Mouse (Mus musculus) large intestine, adult 2 months (tissue): ENCODE results near the gene Cpne6. TPM values are rescaled to one million over a fixed set of nuclear protein-coding genes. Genes with fewer than 3 reads are reported as not detected.
A peak's percentile ranks its signal among the peaks of the same experiment; 100 is the strongest.

Source experiments
- DNase-seq: peaks from one replicate; pipeline ENCODE4 v3.0.0-alpha.2; 2012; ENCODE audit warnings: low read depth, low spot score
- WGBS: fragments of 180-500 bp; shearing (Covaris S2); methylation state at CpG from one replicate; pipeline ENCODE4 v1.1.7; 2018; 5-methylcytosine and 5-hydroxymethylcytosine counted together
- polyA plus RNA-seq: library from polyadenylated mRNA; depleted of rRNA; stranded (reverse); fragments of >200 nt; gene quantifications from 2 replicates; pipeline ENCODE4 v1.2.3, GENCODE M21; 2012

Gene Cpne6
- polyA plus RNA-seq, 1 experiment: 0.15 TPM

DNA sequence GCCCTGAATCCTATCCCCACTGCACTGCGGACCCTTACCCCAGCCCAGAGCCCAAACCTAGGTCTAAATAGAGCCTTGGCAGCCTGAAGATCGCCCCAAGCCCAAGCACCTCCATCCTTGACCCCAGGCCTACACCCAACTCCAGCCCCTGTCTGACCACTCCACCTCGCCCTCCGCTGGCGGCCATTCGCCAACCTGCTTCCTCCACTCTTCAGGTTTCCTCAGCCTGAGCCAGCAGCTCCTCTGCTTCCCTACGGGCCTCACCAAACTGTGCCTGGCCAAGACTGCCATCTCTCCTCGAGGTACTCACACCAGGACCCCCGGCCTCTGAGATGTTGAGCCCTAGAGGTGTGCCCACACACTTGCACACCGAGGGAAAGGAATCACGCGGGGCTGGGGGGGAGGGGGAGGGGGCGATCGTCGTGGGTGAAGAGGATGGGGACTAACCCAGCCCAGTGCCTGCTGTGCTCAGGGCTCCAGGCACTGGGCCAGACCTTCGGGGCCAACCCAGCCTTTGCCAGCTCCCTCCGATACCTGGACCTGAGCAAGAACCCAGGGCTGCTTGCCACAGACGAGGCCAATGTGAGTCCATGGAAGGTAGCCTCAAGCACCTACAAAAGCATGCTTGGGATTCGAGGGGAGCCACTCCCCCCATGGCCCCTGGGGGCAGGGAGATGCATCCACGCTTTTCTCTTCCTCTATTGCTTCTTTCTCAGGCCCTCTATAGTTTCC lies 14.6 kb upstream of the Cpne6 start:
- WGBS: 66% methylated on average over 20 of the region's 20 CpGs
- no peak for DNase-seq

DNA sequence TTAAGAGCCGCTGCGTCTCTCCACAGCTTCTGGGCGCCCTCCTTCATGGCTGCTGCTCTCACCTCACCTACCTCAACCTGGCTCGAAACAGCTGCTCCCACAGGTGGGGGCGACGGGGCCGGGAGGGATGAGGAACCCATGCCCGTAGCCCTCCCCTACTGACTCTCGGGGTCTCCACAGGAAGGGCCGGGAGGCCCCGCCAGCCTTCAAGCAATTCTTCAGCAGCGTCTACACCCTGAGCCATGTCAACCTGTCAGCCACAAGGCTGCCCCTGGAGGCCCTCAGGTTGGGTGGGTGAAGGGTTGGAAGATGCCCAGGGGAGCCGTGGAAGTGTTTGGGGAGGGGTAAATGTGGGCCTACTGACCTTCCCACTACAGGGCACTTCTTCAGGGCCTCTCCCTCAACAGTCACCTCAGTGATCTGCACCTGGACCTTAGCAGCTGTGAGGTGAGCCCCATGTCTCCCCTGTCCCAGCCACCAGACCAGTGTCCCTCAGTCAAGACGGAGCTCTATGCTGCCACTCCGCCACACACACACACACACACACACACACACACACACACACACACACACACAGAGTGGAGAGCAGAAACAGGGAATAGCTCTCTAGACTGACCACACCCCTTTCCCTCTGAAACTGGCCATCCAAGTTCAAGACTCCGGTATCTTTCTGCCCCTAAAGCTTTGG lies 13.3 kb upstream of the Cpne6 start:
- DNase-seq: no peak
- WGBS: 68% methylated on average over 16 of the region's 16 CpGs

DNA sequence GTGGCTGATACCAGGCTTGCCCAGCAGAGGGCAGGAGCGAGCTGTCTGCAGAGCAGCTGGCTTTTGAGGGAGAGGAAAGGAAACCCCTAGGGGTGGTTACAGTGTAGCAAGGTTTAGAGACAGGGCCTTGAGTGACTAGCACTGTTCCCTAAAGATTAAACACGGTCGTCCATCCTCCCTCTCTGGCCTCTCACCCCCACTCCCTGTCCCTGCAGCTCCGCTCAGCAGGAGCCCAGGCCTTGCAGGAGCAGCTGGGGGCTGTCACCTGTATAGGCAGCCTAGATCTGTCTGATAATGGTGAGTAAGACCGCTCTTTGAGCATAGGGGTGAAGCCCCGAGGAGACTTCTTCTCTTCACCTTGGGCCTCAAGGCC lies 12.8 kb upstream of the Cpne6 start:
- no peak for DNase-seq
- WGBS: 35% methylated on average over 6 of the region's 6 CpGs

DNA sequence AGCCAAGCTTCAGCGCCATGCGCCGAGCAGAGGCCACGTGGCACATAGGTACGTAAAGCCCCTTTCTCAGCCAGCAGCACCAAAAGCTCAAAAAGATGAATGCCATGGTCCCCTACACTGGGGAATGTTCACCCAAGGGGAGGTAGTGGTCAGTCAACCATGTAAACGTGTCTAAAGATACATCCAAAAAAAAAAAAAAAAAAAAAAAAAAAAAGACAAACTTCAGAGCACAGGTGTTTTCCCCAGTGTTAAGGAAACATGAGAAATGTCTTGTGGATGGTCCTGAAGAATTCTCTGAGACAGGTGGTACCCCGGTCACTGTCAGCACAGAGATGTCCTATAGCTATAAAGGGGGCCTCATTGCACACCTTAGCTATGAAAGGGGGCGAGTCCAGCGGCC lies 4.6 kb upstream of the Cpne6 start:
- 79% methylated on average over 9 of the region's 9 CpGs for WGBS
- DNase-seq: no peak

DNA sequence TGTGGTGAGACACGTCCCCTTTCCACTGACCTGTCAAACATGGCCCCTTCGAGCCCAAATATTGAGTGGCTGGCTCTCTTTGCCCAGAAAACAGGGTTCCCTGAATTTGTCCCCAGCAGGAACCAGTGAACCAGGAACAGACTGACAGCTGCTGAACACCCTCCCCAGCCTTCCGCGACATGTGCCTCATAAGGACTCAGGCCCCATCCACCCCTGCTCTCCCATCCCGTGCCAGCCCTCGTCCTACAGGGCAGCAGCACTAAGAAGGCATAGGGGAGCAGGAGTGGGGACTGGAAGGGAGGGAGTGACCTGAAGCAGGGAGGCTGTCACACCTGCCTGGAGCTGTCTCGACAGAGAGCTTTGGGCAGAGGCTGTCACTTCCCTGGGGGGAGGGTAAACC lies 2.4 kb upstream of the Cpne6 start:
- DNase-seq: no peak
- 50% methylated on average over 7 of the region's 7 CpGs for WGBS

DNA sequence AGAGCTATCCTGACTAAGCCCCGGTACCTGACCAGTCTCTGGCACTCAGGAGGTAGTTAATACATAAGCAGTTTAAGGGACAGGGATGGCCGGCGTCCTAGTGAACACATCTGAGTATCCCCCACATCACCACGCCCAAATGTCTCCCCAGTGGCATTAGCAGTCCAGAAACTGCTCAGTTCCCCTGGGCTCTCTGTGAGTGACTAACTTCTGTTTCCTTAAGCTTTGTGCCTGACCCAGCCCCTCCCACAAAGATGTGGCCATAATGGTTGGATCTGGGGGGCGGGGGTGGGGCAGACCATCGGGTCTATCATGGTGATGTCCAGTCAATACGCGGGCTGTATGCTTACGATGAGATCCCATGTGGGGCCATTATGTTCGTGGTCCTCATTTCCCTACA lies 705 bp upstream of the Cpne6 start:
- 69% methylated on average over 10 of the region's 10 CpGs for WGBS

DNA sequence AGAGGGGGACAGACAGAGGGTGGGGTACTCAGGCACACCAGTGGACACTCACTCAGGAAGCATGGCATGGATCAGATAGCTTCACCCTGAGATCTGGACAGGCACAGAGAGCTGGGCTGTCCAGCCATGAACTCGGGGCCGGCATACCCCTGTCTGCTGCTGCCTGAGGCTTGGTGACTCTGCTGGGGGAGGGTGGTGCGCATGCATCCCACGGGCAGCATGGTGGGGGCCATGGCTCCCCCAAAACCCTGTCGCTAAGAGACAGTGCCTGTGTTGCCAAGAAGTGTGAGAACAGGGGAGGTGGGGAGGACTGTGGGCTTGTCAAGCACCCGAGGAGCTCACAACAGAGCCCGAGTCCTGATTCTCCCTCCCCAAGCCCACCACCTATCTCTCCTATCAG lies 792 bp downstream of the Cpne6 start:
- DNase-seq: no peak
- 47% methylated on average over 7 of the region's 7 CpGs for WGBS

More for the DNA sequence above, 705 bp upstream of the Cpne6 start:
- DNase-seq: no peak

DNA sequence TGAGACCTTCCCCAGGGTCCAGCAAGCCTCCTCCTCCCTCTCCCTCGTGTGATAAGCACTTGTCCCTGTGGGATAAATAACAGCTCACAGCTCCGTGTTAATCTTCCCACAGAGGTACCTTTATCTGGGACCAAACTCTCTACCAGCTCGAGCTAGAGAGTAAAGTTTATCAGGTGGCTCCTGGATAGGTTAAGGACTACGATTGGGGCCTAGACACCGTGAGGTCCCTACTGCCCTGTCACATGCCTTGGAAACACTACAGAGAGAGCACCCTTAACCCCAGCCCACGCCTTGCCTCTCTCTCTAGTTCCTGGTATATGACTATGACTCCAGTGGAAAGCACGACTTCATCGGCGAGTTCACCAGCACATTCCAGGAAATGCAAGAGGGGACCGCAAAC lies 3.7 kb downstream of the Cpne6 start:
- WGBS: 46% methylated on average over 10 of the region's 10 CpGs

DNA sequence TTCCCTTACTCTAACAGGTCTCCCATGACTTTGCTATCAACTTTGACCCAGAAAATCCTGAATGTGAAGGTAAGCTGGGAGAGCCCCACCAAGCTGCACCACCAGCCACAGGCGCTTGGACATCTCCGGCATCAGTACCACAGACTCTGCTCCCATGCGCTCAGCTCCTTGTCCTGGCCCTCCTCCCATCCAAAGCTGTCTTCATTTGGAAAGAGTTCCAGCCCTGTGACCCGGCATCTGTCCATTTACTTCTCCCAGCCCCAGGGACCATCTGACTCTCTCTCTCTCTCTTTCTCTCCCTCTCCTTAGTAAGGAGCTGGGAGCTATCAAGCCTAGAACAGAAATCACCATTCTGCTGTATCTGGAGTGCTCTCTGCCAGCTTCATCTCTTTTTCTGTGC lies 5.6 kb downstream of the Cpne6 start:
- 84% methylated on average over 4 of the region's 4 CpGs for WGBS

More for the DNA sequence above, 3.7 kb downstream of the Cpne6 start:
- no peak for DNase-seq

DNA sequence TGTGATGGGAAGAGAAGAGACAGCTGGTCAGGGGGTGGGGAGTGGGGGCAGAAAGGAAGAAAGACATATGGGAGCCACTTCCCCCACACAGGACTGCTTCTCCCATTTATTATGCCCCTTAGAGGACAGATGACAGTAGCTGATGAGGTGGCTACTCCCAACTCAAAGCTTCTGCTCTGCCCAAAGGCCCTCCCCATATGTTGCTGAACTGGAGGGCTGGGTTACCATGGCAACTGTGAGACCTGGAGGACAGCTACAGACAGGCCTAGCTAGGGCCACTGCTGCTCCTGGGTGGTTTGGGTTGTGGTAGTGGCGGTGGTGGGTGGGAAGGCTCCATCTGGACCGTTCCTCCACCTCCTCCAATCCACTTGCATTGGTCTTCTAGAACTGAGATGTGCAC lies 8.7 kb downstream of the Cpne6 start:
- DNase-seq: no peak
- WGBS: 75% methylated on average over 2 of the region's 2 CpGs

More for the DNA sequence above, 5.6 kb downstream of the Cpne6 start:
- no peak for DNase-seq

DNA sequence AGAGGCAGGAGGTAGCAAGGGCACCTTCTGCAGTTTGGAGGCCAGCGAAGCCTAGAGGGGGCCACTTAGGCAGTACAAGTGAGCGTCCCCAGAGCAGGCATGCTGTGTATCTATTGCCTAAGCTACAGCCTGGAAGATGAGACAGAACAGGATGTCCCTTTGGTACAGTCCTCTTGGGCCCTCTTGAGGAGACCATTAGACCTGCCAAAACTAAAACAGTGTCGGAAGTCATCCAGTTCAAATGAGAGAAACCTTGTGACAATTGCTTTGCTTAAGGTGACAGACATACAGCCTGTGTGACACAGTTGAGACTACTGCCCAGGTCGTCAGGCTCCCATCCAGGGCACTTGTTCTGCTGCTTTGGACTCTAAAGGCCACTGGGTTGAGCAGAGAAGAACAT lies 9.4 kb downstream of the Cpne6 start:
- 75% methylated on average over 4 of the region's 4 CpGs for WGBS

DNA sequence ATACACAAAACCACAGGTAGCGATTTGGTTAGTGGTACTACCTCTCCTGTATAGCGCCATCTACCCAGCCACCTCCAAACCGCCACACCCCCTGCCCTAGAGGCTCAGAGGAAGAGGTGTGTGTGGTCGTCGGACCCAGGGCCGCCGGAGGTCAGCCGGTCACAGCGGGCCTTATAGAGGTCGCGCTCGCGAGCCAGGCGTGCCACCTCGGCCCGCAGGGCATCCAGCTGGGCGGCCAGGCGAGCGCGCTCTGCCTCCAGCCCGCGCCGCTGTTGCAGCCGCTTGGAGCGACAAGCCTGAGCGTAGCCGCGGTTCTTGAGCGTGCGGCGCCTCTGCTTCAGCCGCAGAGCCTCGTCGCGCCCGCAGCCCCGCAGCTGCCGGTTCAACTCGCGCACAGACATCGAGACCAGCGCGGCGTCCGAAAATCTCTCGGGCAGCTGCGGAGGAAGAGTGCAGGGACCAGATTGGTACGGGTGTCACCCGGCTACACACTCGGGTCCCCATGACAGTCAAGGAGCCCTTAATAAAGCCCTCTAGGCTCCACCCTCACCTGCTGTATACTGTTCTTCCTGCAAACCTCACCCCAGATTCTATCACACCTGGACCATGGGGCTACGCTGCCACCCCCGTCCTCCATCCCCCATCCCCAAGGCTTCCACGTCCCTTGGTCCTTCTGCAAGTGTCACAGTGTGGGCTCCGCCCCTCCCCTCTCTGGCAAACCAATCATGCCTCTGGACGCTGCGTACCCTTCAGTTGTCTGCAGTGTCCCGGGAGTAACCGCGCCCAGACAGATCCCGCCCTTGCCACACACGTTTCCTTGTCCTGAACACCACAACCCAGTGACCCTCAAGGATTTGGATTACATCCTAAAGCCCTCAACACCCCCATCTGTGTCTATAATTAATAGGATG lies 10.5 kb downstream of the Cpne6 start:
- under 1% methylated on average over 61 of the region's 61 CpGs for WGBS
- no peak for DNase-seq

More for the DNA sequence above, 9.4 kb downstream of the Cpne6 start:
- no peak for DNase-seq

DNA sequence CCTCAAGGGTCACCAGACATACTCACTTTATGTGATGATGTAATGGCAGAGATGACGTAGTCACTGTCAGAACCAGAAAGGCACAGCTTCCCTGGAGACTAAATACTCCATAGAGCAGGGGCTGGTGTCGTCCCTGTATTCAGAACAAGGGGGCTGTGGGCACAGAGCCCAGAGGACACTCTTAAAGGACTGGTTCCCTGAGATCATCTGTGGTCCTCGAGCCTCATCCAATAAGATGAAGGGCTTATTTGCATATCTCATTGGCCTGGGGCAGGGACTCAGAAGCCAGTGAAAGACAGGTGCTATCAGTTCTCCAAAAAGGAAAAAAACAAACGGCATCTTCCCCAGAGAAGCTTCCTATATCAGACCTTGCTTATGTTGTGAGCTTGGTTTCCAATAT lies 13.8 kb downstream of the Cpne6 start:
- DNase-seq: no peak
- WGBS: 28% methylated on average over 4 of the region's 4 CpGs

DNA sequence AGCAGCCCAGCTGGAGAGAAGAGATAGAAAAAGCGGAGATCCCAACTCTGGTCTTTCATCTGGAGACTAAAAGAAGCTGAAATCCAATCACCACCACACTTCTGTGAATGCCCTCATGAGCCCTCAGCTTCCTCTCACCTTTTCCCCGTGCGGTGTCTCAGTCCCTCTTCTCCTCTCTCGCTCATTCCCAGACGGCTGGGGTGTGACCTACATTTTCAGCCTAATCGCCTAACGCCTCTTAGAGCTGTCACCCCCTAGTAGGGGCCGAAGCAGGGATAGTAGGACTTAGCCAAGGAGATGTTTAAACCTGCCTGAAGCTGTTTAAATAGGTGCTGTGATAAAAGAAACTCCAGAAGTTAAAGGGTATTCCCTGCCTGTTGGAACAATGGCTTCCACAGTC lies 14.5 kb downstream of the Cpne6 start, which contains the start of gene Nrl:
Gene Nrl (minus strand): TSS at position 197 of the 400 bp plus-strand sequence.
- 29% methylated on average over 8 of the region's 8 CpGs for WGBS
- DNase-seq: no peak

DNA sequence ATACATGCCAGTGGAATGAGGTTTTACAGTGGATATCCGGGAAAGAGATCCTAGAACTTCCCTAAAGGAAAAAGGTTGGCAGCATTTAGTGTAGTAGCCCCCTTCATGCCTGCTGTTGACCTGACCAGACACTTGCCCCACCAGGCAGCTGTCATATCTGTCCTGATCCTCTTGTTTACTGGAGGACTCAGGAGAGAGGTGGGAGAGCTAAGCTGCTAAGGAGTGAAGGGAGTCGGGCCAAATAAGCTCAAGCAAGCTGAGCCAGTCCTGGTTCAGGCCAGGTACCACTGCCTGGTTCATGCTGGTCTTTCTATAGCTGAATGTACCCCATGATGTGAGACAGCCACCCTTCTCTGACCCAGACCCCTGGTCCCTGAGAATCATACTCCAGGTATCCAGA lies 16.4 kb downstream of the Cpne6 start:
- WGBS: 70% methylated on average over 2 of the region's 2 CpGs
- DNase-seq: no peak

DNA sequence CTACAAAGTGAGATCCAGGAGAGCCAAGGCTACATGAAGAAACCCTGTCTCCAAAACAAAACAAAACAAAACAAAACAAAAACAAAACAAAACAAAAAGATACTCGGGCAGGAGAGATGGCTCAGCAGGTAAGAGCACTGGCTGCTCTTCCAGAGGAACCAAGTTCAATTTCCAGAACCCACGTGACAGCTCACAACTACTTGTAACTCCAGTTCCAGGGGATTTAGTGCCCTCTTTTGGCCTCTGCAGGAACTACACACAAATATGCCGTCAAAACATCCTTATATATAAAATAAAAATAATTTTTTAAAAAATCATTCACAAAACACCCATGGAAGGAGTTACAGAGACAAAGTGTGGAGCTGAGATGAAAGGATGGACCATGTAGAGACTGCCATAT lies 17.7 kb downstream of the Cpne6 start:
- DNase-seq: no peak
- 13% methylated on average over 3 of the region's 3 CpGs for WGBS

DNA sequence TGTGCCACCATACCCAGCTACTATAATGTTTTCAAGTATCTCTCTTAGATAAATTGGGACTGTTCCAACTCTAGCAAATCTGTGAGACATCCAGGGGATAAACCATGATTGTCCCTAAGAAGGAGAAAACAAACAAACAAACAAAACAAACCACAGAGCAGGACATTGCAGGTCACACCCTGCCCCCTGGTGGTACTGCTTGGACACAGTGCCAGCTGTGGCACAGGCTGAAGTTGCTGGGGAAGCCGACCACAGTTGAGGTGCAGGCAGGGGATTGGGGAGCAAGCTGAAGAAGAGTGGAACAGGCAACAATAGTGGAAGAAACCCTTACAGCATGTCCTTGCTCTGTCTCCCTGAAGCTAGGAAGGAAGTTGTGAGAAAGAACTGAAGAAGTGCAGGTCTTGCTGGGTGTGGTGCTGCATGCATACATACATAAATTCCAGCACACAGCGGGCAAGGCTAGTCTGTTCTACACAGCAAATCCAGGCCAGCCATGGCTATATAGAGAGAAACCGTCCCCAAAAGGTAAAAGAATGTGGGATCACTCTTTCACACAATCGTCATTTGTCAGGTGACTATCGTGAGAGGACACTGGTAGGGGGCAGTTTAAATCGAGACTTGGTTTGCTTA lies 26.0 kb downstream of the Cpne6 start:
- no peak for DNase-seq
- 44% methylated on average over 6 of the region's 6 CpGs for WGBS

DNA sequence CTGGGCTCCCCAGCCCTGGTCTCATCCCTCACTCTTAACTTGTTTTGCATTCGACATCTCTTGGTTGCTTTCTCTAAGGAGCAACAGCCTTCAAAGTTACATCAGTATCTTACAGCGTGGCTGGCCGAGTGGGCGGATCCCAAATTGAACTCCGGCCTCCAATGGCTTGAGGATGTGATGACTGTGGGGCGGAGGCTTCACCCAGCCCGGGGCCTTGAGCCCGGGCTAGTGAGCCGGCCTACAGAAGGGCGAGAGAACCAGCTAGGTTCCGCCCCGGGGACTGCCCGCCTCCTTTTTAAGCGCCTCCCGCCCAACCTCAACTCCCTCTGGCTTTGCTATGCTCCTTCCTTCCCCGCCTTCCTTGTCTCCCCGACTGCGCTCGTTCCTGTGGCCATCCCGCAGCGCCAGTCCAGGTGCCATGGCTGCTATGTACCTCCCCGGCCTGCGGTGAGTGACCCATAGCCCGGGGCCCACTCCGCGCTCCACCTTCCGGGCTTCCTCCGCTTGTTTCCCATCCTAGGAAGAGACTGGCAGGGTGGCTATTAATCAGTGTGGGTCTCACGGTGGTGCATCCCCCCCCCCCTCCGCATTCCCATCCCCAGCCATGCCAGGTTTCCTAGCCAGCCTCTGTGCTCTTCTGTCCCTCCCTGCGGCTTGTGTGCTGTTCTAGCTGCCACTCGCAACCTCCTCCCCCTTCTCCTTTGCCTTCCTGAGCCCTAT lies 30.0 kb downstream of the Cpne6 start, which contains the start of gene Pck2:
Gene Pck2 (plus strand): TSS at position 200 of the 720 bp plus-strand sequence.
- peak; percentile 67 for DNase-seq
- WGBS: under 1% methylated on average over 32 of the region's 32 CpGs

DNA sequence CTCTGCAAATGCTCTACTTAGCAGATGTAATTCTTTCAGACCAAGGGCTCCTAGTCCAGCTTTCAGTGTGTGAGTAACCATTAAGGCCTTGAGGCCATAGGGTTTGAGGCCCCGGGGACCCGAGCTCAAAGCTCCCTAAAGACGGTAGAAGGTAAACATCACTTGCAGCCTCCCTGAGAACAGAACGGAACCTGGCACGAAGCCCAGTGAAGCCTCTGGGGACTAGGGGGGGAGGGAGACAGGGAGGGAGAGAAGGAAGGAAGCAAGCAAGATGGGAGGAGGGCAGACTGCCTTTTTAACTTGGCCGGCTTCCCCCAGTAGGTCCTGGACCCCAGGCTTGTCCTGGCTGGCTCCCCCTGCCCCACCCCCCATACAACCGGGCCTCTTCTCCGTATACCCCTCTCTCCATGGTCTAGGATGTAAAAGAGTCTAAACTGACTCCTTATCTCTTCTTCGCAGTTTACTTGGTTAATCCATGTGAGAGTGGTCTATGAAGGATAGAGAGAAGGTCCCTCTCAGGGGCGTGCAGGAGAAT lies 30.6 kb downstream of the Cpne6 start:
- DNase-seq: no peak
- WGBS: 2% methylated on average over 10 of the region's 10 CpGs
